Mouse (Mus musculus): Measurements from ENCODE around the gene Ythdf1.

- TF ChIP-seq CTCF (conservative IDR thresholded peaks at IDR 0.05; ENCODE audit: low read length): no peak
- no peak for TF ChIP-seq NANOG (IDR thresholded peaks at IDR 0.05; ENCODE audit: borderline replicate concordance, low read length)
Measured at GRCm38 (mm10) chr2:180910928-180911327, 9.8 kb downstream of the Ythdf1 start.
